21 mouse cellular contexts compared by ENCODE assay signal in the genomic region with DNA sequence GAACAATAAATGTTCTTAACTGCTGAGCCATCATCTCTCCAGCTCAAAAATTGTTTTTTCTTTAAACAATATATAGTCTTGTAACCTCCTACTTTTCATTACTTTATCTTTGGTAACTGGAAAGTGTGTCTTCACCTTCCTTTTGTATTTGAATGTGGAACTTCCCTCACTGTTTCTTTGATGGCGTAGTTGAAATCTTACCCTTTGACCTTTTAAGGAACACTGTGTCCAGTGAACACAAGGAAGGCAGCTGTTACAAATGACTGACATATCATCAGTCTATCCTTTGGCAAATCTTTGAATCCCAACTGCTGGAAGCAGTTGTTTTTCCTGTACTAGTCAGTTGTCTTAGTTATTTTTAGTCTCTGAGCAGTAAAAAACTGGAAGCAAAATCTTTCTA. TPM values are rescaled to one million over a fixed set of nuclear protein-coding genes. Genes with fewer than 3 reads are reported as not detected.
"Had no signal": no experiment of that assay in that cellular context is flagged by ENCODE, and none has a peak within 500 bp of the region (broad histone marks: within the 10 kb centered on the region; RNA-seq: fewer than 3 reads in every experiment).

No protein-coding gene starts in this region.

- H3K4me1 ChIP-seq: limb, embryonic 10.5 days; lung, embryonic 15.5 days had no signal

- H3K27ac ChIP-seq: hindbrain, postnatal 0 days; kidney, postnatal 0 days; layer of hippocampus, adult 2 months; limb, embryonic 10.5 days; limb, embryonic 13.5 days; liver, embryonic 14.5 days; lung, embryonic 15.5 days; macrophage; midbrain, embryonic 13.5 days; stomach, postnatal 0 days had no signal

- DNase-seq: kidney, adult 18-20 months; kidney, postnatal 25 days; layer of hippocampus, adult 9-11 months; liver; liver, postnatal 0 days; thymus, postnatal 25 days had no signal

- ATAC-seq: hindbrain, postnatal 0 days; inflammation-experienced regulatory T-cells, adult 6 months; intestine, embryonic 16.5 days; liver, postnatal 0 days; midbrain, embryonic 13.5 days had no signal

- H3K9me3 ChIP-seq: limb, embryonic 10.5 days had no signal

- H3K27me3 ChIP-seq: limb, embryonic 13.5 days; lung, embryonic 15.5 days; midbrain, embryonic 13.5 days had no signal

- H3K9ac ChIP-seq: limb, embryonic 13.5 days; liver, embryonic 14.5 days; liver, postnatal 0 days; lung, embryonic 15.5 days; midbrain, embryonic 13.5 days had no signal

- H3K4me2 ChIP-seq: limb, embryonic 13.5 days; lung, embryonic 15.5 days; midbrain, embryonic 13.5 days had no signal

- H3K4me3 ChIP-seq: layer of hippocampus, adult 2 months; limb, embryonic 10.5 days; limb, embryonic 13.5 days; lung, embryonic 15.5 days; midbrain, embryonic 13.5 days had no signal

RNA-seq across cellular contexts. Expression of gene Abhd16b, which starts 36.1 kb away (rescaled TPM):
- polyA plus RNA-seq: inflammation-experienced regulatory T-cells, adult 6 months; macrophage; midbrain, embryonic 13.5 days; midbrain, postnatal 0 days; neural tube, embryonic 11.5 days; neural tube, embryonic 14.5 days had no signal
